Mouse (Mus musculus): ENCODE data around the gene Rnf11.
A peak's percentile ranks its signal among the peaks of the same experiment; 100 is the strongest.

GRCm38 (mm10) chr4:109476554-109477014, 7.9 kb downstream of the Rnf11 start:
- TF ChIP-seq ZC3H11A (IDR thresholded peaks at IDR 0.05; ENCODE audit: borderline replicate concordance, low read depth, low read length) (no peak), MAFK (IDR thresholded peaks at IDR 0.05; ENCODE audit: insufficient read depth, low read depth, low read length) (no peak), CHD2 (IDR thresholded peaks at IDR 0.05; ENCODE audit: low read depth, low read length) (no peak), ZNF384 (IDR thresholded peaks at IDR 0.05; ENCODE audit: low read depth, low read length) (no peak), HCFC1 (IDR thresholded peaks at IDR 0.05; ENCODE audit: borderline replicate concordance, insufficient read depth, low read length) (peak; percentile 41; the same call in 1 of the 2 replicates)
